Mouse (Mus musculus) layer of hippocampus, postnatal 10 days (tissue): Measurements from ENCODE around the gene Htr1b. TPM values are rescaled to one million over a fixed set of nuclear protein-coding genes. Genes with fewer than 3 reads are reported as not detected.

ENCODE experiments used
- DNase-seq, 2 experiments: peaks; one replicate each; pipeline ENCODE4 v3.0.0; 2021; ENCODE audit warnings: low spot score in 2 of 2
- long read RNA-seq: library from polyadenylated mRNA; stranded (forward); transcript quantifications from one replicate; pipeline ENCODE4 v2.0.0, GENCODE M21; 2023
- total RNA-seq, 2 experiments: library from RNA; stranded (reverse); gene quantifications; 2 replicates each; pipeline ENCODE4 v1.2.3; 2021

The Htr1b gene
- total RNA-seq: 1 to 10 TPM; 7.8 to 8.3 TPM
- long read RNA-seq, partial matches to known transcripts: 0 of 1 reads
- long read RNA-seq, other reads (novel, unspliced or antisense): 1 of 1 reads

- peak; percentile 22 to 35 for DNase-seq
Measured at GRCm38 (mm10) chr9:81633437-81633973, at the start of gene Htr1b. Gene Htr1b, minus strand, starts transcription at chr9:81633828.

- no peak for DNase-seq
Measured at GRCm38 (mm10) chr9:81676716-81677115, 43.1 kb upstream of the Htr1b start.

- DNase-seq: no peak
Measured at GRCm38 (mm10) chr9:81637486-81637885, 3.9 kb upstream of the Htr1b start.

- peak; percentile 37 to 45 for DNase-seq
Measured at GRCm38 (mm10) chr9:81635109-81635508, 1.5 kb upstream of the Htr1b start.

- DNase-seq: peak in 1 of 2 experiments; percentile 13
Measured at GRCm38 (mm10) chr9:81634163-81634562, 535 bp upstream of the Htr1b start.

GRCm38 (mm10) chr9:81632736-81633436, 742 bp downstream of the Htr1b start:
- peak; percentile 27 to 42 for DNase-seq

GRCm38 (mm10) chr9:81632191-81632735, 1.4 kb downstream of the Htr1b start:
- DNase-seq: peak in 1 of 2 experiments; percentile 28

GRCm38 (mm10) chr9:81631581-81632091, 2.0 kb downstream of the Htr1b start:
- peak; percentile 15 to 41 for DNase-seq

GRCm38 (mm10) chr9:81626899-81627606, 6.6 kb downstream of the Htr1b start:
- peak; percentile 83 to 87 for DNase-seq

- no peak for DNase-seq
Measured at GRCm38 (mm10) chr9:81625898-81626297, 7.7 kb downstream of the Htr1b start.

GRCm38 (mm10) chr9:81622873-81623272, 10.8 kb downstream of the Htr1b start:
- DNase-seq: no peak

- DNase-seq: no peak
Measured at GRCm38 (mm10) chr9:81611022-81611421, 22.6 kb downstream of the Htr1b start.

Other genes with a start within 250 kb of the Htr1b start
- 1 to 10 TPM in 1 of 2 experiments, under 1 TPM in 1; 0.96 to 1.3 TPM for gene Mei4, start 229.8 kb upstream of the Htr1b start, total RNA-seq